Mouse (Mus musculus) heart, postnatal 4 days (tissue): Measurements from ENCODE around the gene Arhgef28. TPM values are rescaled to one million over a fixed set of nuclear protein-coding genes. Genes with fewer than 3 reads are reported as not detected.

ENCODE experiments used
- DNase-seq: peaks from one replicate; pipeline ENCODE4 v3.0.0; 2021
- total RNA-seq, 2 experiments: library from RNA; stranded (reverse); gene quantifications; 2 replicates each; pipeline ENCODE4 v1.2.3; 2021

The Arhgef28 gene
- total RNA-seq, 2 experiments from 2014 or later = 7.0 to 9.8 TPM

DNA sequence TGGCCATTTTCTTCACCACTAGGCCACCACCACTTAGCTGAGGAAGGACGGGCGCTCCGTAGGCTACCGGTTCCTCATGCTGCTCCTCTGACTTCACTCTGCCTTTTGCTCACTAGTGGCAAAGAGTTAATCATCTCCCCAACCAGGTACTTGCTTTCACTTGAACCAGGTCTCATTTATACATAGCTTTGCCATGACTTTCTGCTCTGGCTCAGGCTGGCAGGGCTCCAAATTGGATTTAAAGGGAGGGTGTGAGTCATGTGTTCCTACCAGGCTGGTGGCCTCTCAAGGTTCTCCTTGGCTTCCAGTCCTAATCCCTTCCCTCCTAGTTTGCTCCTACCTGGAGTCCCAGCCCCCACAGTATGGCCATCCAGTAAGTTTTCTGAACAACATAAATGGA is 192.5 kb downstream of the Arhgef28 start:
- peak; percentile 14 for DNase-seq

DNA sequence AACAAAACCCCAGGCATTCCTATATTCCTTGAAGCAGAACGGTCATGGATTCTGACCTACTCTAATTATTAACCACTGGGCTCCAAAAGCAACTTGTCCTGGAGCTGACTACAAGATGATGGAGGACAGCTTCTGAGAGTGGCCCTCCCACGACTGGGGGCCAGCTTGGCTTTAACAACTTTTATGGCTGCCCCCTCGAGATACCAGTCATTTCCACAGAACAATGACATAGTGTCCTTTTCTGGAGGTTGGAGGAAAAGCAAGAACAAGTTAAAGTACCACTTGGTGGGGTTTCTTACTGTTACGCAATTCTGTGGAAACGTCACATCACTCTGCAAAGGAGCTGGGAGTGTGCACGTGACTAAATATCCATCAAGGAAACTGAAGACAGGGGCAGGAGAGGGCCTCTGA is 194.3 kb downstream of the Arhgef28 start:
- no peak for DNase-seq

DNA sequence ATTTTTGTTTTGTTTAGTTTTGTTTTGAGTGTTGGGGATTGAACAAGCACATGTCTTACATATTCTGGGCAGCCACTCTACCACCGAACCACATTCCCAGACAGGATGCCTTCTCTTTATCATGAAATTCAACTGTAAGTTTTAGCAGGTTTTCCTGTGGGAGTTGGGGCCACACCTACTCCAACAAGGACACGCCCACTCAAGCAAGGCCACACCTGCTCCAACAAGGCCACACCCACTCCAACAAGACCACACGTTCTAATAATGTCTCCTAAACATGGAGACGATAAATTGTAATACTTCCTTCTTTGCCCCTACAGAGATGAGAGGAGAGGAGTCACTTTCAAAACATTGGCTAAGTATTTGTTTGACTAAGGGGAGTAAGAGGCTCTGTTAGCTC is 197.2 kb downstream of the Arhgef28 start:
- DNase-seq = no peak

GRCm38 (mm10) chr13:98008588-98008987 is 197.7 kb downstream of the Arhgef28 start:
- DNase-seq = peak; percentile 73

DNA sequence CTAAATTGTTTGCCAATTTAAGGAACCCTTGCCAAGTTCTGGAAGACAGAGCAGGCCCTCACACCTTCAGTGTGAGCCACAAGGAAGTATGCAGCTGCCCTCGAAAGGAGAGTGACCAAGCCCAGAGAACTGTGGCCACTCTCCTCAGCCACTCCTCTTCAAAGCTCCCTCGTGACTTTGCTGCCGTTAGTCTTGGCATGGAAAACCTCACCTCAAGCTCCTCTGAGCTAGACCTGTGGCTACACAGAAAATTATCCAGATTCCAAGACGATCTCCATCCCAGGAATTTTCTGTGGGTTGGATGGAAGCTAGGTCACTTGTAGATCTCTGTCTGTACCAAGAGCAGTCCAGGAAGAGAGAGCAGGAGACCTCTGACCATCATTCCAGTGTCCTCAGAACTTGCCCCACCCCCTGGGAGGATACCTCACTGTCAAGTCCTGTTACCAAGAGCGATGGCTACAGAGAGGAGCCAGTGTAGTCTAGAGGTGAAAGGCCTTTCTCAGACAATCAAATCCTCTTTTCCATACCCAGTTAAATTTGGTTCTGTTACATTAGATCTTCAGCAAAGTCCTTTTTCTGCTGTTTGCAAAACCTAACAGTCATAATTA is 200.5 kb downstream of the Arhgef28 start:
- DNase-seq = no peak

GRCm38 (mm10) chr13:98004647-98005414 is 201.4 kb downstream of the Arhgef28 start:
- no peak for DNase-seq

- no peak for DNase-seq
Measured at GRCm38 (mm10) chr13:98003690-98004089, 202.5 kb downstream of the Arhgef28 start.

DNA sequence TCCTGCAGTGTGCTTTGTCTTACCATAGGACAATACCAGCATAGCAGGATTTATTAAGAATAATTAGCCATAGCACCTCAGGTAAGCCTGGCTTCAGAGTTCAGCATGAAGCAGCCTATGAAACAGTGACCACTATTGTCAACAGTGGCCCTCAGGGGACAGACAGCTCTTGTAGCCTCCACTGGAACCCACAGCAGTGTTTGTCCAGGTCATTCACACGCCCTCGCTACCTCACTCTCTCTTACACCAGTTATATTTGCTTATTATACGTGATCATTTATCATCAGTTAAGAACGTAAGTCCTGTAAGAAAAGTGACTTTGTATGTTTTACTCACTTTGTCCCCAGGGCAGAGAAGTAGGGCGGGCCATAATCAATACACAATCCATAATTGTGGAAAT is 203.6 kb downstream of the Arhgef28 start:
- no peak for DNase-seq

DNA sequence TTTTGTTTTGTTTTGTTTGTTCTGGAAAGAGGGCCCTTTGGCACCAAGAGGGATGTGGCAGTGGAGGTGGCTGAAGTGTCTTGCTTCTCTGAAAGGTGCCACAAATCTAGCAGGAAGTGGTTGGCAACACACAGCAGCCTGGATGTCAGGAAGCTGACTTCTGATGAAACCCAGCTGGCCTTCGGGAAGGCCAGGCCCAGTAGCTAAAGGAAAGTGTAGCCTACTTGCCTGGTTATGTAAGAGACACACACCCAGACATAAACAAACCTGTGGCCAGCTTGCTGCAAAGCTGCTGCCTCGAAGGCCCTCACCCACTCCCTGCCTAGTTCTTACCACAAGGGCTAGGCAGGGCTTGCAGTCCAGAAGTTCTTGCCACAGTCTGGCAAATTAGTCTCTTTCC is 204.1 kb downstream of the Arhgef28 start:
- DNase-seq = peak; percentile 36

DNA sequence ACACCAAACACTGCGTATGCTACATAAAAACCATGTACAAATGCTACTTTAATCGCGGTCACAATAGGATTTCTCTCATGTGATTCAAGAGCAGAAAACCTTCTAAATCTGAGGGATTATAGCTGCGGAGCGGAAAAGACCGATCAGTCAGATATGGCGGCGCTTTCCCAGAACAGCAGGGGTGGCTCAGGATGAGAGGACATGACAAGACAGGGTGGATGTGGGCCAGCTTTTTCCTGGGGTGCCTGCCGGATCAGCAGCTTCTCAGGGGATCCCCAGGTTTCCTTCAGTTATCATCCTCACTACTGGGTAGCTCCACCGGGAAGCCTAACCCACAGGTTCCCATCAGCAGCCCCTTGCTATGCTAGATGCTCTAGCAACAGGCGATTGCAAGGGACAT is 204.5 kb downstream of the Arhgef28 start:
- DNase-seq = no peak

DNA sequence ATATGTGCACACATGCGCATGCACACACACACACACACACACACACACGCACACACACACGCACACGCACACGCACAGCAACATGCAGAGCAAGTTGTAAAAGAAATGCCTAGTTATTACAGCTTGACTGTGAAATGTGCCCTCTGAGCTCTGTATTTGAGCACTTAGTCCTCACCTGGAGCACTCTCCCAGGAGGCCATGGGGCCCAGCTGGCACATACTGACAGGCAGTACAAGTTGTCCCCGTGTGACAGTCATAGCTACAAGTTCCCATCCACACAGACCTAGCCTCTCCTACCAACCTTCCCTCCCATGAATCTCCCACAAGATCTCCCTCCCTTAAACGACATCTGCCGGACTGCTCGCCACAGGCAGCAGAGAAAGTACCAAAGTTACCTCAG is 205.4 kb downstream of the Arhgef28 start:
- DNase-seq = no peak

DNA sequence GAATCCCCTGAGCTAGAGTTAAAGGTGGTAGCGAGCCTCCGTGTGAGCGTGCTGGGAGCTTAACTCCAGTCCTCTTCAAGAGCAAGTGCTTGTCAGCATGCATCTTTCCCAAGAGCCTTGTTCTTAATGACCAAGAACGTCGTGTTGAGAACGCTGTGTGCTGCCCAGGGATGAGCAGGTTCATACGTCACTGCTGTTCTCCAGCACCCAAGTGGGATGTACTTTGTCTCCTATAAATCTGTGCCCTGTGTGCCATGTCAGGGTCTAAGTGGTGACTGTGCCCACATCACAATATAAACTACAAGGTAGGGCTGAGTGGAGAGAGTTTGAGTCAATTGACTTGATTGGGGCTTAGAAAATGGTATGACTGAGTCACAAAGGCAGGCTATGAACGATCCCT is 207.1 kb downstream of the Arhgef28 start:
- no peak for DNase-seq

DNA sequence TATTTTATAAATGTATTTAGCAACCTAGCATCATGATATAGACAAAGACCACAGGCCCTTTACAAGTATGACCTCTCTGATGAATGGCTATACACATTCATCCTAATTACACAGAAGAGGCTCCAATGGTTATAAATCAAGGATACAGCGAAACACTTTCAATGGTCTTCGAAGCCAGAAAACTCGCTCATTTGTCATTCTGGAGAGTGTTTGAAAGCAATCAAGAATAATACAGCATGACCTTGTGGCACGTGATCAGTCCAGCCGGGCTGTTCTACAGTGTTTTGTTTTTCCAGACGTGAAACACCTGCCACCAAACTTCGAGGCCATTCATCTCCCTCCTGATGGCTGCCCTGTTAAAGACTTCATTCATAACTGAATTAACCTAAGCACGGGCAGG is 207.7 kb downstream of the Arhgef28 start:
- DNase-seq = no peak

DNA sequence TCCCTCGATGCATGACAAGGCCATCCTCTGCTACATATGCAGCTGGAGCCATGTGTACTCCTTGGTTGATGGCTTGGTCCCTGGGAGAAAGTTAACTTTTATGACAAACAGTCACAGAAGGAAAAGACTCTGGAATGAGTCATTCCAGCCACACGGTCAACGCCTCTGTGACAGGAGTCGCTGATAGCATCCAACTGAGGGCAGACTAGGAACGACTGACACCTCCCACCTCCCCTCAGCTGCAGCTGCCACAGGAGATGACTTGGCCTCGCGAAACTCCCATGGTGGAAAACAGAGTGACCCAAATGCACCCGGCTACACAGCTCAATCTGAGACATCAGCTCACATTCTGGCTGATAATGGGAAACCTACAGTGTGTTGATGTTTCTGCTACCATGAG is 215.3 kb downstream of the Arhgef28 start:
- no peak for DNase-seq

DNA sequence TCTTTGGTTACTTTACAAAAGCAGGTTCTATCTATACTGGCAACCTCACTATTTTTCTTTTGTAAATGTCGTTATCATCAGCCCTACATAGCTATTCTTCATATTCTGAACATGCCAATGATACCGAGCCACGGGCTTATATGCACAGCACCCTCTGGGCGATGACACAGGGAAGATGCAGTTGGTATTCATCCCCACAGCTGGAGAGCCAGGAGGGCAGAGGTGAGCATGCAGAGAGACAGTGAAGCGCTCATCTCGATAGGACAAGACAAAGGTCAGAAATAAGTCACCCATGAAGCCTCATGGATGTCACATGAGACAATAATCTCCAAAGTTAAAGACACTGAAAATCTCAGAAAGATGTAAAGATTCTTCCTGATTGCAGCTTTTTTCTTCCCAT is 217.4 kb downstream of the Arhgef28 start:
- DNase-seq = no peak

GRCm38 (mm10) chr13:97986691-97987090 is 219.5 kb downstream of the Arhgef28 start:
- no peak for DNase-seq

GRCm38 (mm10) chr13:97977104-97977503 is 229.1 kb downstream of the Arhgef28 start:
- DNase-seq = no peak

DNA sequence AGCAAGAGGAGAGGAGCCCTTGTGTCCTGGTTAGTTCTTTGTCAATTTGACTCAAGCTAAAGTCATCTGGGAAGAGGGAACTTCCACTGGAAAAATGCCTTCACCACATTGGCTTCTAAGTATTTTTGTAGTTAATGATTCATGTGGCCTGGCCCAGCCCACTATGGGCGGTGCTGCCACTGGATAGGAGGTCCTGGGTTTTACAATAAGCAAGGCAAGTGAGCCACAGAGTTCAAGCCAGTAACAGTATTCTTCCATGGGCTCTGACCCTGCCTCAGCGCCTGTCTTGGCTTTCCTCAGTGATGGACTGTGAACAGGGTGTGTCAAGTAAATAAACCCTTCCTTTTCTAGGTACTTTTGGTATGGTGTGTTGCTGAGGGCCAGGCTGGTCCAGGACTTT is 229.6 kb downstream of the Arhgef28 start:
- DNase-seq = no peak

DNA sequence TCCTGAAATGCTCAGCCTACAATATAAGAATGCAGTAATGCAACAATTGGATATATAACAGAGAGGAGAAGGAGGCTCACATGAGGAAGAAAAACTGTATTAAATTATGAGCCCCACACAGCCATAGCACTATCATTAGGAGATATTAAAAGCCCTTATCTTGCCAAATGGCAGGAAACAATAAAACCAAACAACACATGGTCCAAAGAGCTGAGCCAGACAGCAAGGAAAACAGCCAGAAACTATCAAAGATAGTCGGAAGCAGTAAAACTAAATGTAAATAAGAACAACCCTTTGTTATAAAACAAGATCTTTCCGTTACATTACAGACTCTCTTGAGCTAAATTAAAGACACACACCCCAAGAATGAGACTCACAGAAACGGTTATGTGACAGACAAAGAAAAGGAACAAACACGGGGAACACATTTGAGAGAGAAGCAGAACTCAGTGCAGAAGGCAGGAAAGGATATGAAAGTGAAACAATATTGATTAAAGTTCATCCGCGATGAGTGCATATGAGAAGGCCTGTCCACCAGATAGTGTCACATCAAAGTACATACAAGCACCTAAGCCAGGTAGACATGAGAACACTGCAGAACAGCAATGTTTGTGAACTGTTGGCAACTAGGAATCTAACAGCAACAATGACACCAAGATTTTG is 231.6 kb downstream of the Arhgef28 start:
- no peak for DNase-seq

GRCm38 (mm10) chr13:97973915-97974314 is 232.3 kb downstream of the Arhgef28 start:
- DNase-seq = no peak

- DNase-seq = no peak
Measured at GRCm38 (mm10) chr13:97966077-97966476, 240.2 kb downstream of the Arhgef28 start.

- DNase-seq = no peak
Measured at GRCm38 (mm10) chr13:97964892-97965424, 241.3 kb downstream of the Arhgef28 start.

DNA sequence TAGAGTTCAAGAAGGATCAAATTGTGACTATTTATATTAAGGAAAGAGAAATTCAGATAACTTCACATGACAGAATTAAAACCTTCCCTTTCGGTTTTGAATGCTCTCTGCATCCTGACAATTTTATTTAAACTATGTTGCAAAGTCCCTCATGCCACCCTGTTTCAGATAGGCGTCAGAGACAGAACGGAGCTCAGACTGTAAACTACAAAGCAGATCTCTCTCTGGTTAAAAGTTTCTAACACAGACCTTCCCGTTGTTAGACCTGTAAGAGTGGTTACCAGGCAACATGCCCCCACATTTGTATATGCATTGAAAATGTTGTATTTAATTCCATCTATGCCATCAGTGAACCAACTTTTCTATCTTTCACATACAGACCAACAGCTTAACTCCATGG is 246.1 kb downstream of the Arhgef28 start:
- no peak for DNase-seq
